Mouse (Mus musculus) neural tube, embryonic 11.5 days (tissue): ENCODE results near the gene Vat1. TPM values are rescaled to one million over a fixed set of nuclear protein-coding genes. Genes with fewer than 3 reads are reported as not detected.
"Not testable (repeated sequence)": the region's sequence is repeated elsewhere in the genome, so short reads cannot be mapped to it uniquely, and the experiment has no call there.

Experiments
- ATAC-seq: fragments of 200-750 bp; cut with Nextera tagmentation; 2 replicates; pipeline ENCODE4 v1.8.0; 2017; ENCODE audit warnings: moderate number of reproducible peaks, mild to moderate bottlenecking, moderate TSS enrichment, moderate library complexity; ENCODE audit not compliant: insufficient read depth, low FRiP score, low TSS enrichment
- DNase-seq: peaks from one replicate; pipeline ENCODE4 v3.0.0-alpha.2; 2015; ENCODE audit warnings: low spot score
- H3K27ac ChIP-seq: fragments of 300-500 bp; sonication (generic); 2 replicates; pipeline ENCODE4 v1.5.1; 2014; ENCODE audit warnings: low read depth, mild to moderate bottlenecking, low read length
- H3K27me3 ChIP-seq: fragments of 300-500 bp; sonication (generic); 2 replicates; pipeline ENCODE4 v1.6.1; 2014; ENCODE audit warnings: mild to moderate bottlenecking, low read length, mixed read lengths; ENCODE audit not compliant: control insufficient read depth, insufficient read depth
- H3K36me3 ChIP-seq: fragments of 300-500 bp; sonication (generic); 2 replicates; pipeline ENCODE4 v1.6.1; 2014; ENCODE audit warnings: mild to moderate bottlenecking, low read length, moderate library complexity, mixed read lengths; ENCODE audit not compliant: control insufficient read depth, insufficient read depth
- H3K4me1 ChIP-seq: fragments of 300-500 bp; sonication (generic); 2 replicates; pipeline ENCODE4 v1.6.1; 2014; ENCODE audit warnings: low read length, mixed read lengths; ENCODE audit not compliant: control insufficient read depth, insufficient read depth
- H3K4me2 ChIP-seq: fragments of 300-500 bp; sonication (generic); 2 replicates; pipeline ENCODE4 v1.6.1; 2014; ENCODE audit warnings: low read depth, mild to moderate bottlenecking, moderate library complexity
- H3K4me3 ChIP-seq: fragments of 300-500 bp; sonication (generic); 2 replicates; pipeline ENCODE4 v1.5.1; 2014; ENCODE audit warnings: low read depth, low read length
- H3K9ac ChIP-seq: fragments of 300-500 bp; sonication (generic); 2 replicates; pipeline ENCODE4 v1.6.1; 2014; ENCODE audit warnings: mild to moderate bottlenecking, low read length
- H3K9me3 ChIP-seq: fragments of 300-500 bp; sonication (generic); 2 replicates; pipeline ENCODE4 v1.6.1; 2016; ENCODE audit warnings: low read length; ENCODE audit not compliant: control insufficient read depth
- WGBS: fragments of 180-500 bp; shearing (Covaris S2); extraction: QIAGEN DNeasy Blood & Tissue Kit; methylation state at CpG from one replicate; pipeline ENCODE4 v1.1.7; 2014; 5-methylcytosine and 5-hydroxymethylcytosine counted together
- polyA plus RNA-seq: library from polyadenylated mRNA; unstranded; fragments of >200 nt; fragmentation: Nextera tagmentation; extraction: Ambion mirVana; gene quantifications from 2 replicates; pipeline ENCODE4 v1.2.1, GENCODE M21; 2014

Vat1 gene
- polyA plus RNA-seq, 1 experiment from 2014 or later: 52.3 TPM

DNA sequence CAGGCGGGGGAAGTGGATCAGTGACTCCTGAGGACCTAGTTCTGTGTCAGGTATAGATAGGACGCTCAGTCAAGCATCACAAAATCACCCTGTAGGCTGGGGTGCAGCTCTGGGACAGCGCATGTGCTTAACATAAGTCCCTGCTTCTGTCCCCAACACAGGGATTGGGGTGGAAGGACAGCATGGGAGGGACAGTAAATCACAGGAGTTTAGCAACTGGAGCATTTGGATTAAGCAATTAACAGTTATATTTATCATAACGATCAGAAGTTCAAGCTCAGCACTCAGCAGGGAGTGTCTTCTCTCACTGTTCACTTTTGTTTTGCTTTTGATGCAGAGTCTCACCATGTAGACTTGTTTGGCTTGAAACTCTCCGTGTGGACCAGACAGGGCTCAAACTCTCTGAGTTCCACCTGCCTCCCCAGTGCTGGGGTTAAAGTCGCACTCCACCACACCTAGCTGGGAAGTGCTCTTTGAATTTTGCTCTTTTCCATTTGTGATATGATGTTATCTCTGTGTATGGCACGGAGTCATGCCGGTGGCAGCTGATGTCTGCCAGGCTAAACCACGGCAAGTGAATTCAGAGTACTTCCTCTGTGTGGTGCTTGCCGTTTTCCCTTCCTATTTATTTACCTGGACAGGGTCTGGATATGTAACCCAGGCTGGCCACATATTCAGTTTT is 13.8 kb downstream of the Vat1 start:
- Histone ChIP-seq H3K27me3 (no peaks in the 10 kb centered on the region), H3K9me3 (no peaks in the 10 kb centered on the region), H3K4me3 (no peak overlapping the region), H3K4me1 (no peaks in the 10 kb centered on the region), H3K36me3 (no peaks in the 10 kb centered on the region), H3K9ac (no peak overlapping the region), H3K27ac (no peak overlapping the region), H3K4me2 (no peak overlapping the region)
- no peak for DNase-seq
- WGBS: 73% methylated on average over 10 of the region's 10 CpGs
- ATAC-seq: no peak

GRCm38 (mm10) chr11:101451536-101451935 is 14.5 kb downstream of the Vat1 start:
- WGBS: 91% methylated on average over 10 of the region's 10 CpGs
- Histone ChIP-seq H3K36me3 (no peaks in the 10 kb centered on the region), H3K4me3 (no peak overlapping the region), H3K9ac (no peak overlapping the region), H3K9me3 (no peaks in the 10 kb centered on the region), H3K4me2 (no peak overlapping the region), H3K4me1 (no peaks in the 10 kb centered on the region), H3K27me3 (no peaks in the 10 kb centered on the region), H3K27ac (no peak overlapping the region)
- DNase-seq (no peak), ATAC-seq (no peak)

GRCm38 (mm10) chr11:101450394-101450793 is 15.6 kb downstream of the Vat1 start:
- no peak for ATAC-seq

DNA sequence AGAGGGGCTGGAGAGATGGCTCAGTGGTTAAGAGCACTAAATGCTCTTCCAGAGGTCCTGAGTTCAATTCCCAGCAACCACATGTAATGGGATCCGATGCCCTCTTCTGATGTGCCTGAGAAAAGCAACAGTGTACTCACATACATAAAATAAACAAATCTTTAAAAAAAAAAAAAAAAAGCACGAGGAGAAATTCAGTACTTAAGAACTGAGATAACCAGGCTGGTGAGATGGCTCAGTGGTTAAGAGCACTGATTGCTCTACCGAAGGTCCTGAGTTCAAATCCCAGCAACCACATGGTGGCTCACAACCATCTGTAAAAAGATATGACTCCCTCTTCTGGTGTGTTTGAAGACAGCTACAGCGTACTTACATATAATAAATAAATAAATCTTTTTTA is 16.4 kb downstream of the Vat1 start:
- not testable (repeated sequence) for H3K4me2 ChIP-seq, ATAC-seq, H3K27ac ChIP-seq, H3K27me3 ChIP-seq, H3K4me3 ChIP-seq, H3K9ac ChIP-seq, H3K4me1 ChIP-seq, DNase-seq, H3K36me3 ChIP-seq, H3K9me3 ChIP-seq
- WGBS: 91% methylated on average over 4 of the region's 4 CpGs

More at GRCm38 (mm10) chr11:101450394-101450793, 15.6 kb downstream of the Vat1 start:
- H3K4me3 ChIP-seq: no peak overlapping the region
- no peak overlapping the region for H3K27ac ChIP-seq
- H3K4me1 ChIP-seq: no peaks in the 10 kb centered on the region
- H3K4me2 ChIP-seq: no peak overlapping the region
- H3K9ac ChIP-seq: no peak overlapping the region
- no peak for DNase-seq
- no peaks in the 10 kb centered on the region for H3K9me3 ChIP-seq
- WGBS: 78% methylated on average over 3 of the region's 3 CpGs
- no peaks in the 10 kb centered on the region for H3K27me3 ChIP-seq
- H3K36me3 ChIP-seq: no peaks in the 10 kb centered on the region

DNA sequence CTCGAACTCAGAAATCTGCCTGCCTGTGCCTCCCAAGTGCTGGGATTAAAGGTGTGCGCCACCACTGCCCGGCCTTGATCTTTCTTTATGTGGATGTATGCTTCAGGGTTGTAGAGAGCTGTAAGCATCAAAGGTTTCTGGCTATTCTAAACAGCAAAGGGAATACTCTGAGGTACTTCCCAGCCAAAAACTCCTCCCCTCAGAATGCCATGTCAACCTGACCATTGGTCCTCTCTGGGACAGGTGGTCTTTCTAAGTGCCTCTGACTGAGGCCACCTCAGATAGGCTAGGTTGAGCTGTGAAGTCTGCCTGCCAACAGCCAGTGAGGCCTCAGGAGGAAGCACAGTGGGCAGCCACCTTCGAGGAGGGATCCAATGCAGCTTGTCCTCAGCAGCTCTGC is 17.1 kb downstream of the Vat1 start:
- no peak overlapping the region for H3K4me3 ChIP-seq
- ATAC-seq (no peak), DNase-seq (no peak)
- peaks cover under 1% of the 10 kb centered on the region; the same call in 1 of the 2 replicates for H3K4me1 ChIP-seq
- H3K27ac ChIP-seq: no peak overlapping the region
- H3K9me3 ChIP-seq: no peaks in the 10 kb centered on the region
- H3K9ac ChIP-seq: no peak overlapping the region
- H3K27me3 ChIP-seq: no peaks in the 10 kb centered on the region
- H3K36me3 ChIP-seq: peaks cover 11% of the 10 kb centered on the region
- H3K4me2 ChIP-seq: 0 out of 2 replicates have a peak overlapping the region, but pooled peaks have one; percentile 9
- WGBS: 83% methylated on average over 4 of the region's 4 CpGs

- 0 out of 2 replicates have a peak within 1 kb of the TSS, but pooled peaks have one; percentile 7 for H3K9ac ChIP-seq
- peak within 1 kb of the TSS; percentile 15; the same call in 1 of the 2 replicates for H3K4me3 ChIP-seq
- 33% methylated on average over 10 of the region's 10 CpGs for WGBS
- ATAC-seq (no peak), DNase-seq (no peak)
- H3K27me3 ChIP-seq: no peaks in the 10 kb centered on the region
- H3K9me3 ChIP-seq: no peaks in the 10 kb centered on the region
- peaks cover 15% of the 10 kb centered on the region for H3K36me3 ChIP-seq
- 0 out of 2 replicates have a peak within 1 kb of the TSS, but pooled peaks have one; percentile 9 for H3K4me2 ChIP-seq
- no peak within 1 kb of the TSS for H3K27ac ChIP-seq
- peaks cover 3% of the 10 kb centered on the region; the same call in 1 of the 2 replicates for H3K4me1 ChIP-seq
Observed at GRCm38 (mm10) chr11:101448274-101448746, 17.7 kb downstream of the Vat1 start, which contains the start of gene Ifi35. Ifi35 (plus strand) TSS chr11:101448407.

DNA sequence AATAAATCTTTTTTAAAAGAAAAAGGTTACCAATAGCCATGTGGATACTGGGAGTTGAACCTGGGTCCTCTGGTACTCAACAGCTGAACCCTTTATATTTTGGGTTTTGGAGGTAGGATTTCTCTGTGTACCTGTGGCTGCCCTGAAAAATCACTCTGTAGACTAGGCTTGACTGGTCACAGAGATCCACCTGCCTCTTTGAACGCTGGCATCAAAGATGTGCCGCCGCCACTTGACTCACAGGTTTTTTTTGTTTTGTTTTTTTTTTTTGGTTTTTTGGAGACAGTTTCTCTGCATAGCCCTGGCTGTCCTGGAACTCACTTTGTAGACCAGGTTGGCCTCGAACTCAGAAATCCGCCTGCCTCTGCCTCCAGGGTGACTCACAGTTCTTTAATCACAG is 18.2 kb downstream of the Vat1 start:
- DNase-seq (no peak), ATAC-seq (no peak)
- H3K4me2 ChIP-seq: no peak overlapping the region
- no peaks in the 10 kb centered on the region for H3K27me3 ChIP-seq
- no peak overlapping the region for H3K27ac ChIP-seq
- H3K4me1 ChIP-seq: peaks cover 3% of the 10 kb centered on the region; the same call in 1 of the 2 replicates
- no peak overlapping the region for H3K4me3 ChIP-seq
- peaks cover 15% of the 10 kb centered on the region for H3K36me3 ChIP-seq
- H3K9me3 ChIP-seq: no peaks in the 10 kb centered on the region
- no peak overlapping the region for H3K9ac ChIP-seq
- WGBS: 91% methylated on average over 5 of the region's 5 CpGs

- H3K9ac ChIP-seq, DNase-seq, H3K27me3 ChIP-seq, H3K9me3 ChIP-seq, H3K4me3 ChIP-seq, H3K27ac ChIP-seq, H3K4me2 ChIP-seq, ATAC-seq, H3K4me1 ChIP-seq: not testable (repeated sequence)
- WGBS: 94% methylated on average over 8 of the region's 8 CpGs
- H3K36me3 ChIP-seq: peaks cover 15% of the 10 kb centered on the region
Observed at GRCm38 (mm10) chr11:101446860-101447259, 19.2 kb downstream of the Vat1 start.

- no peak for ATAC-seq
- WGBS: 88% methylated on average over 1 of the region's 1 CpGs
Observed at GRCm38 (mm10) chr11:101446319-101446718, 19.7 kb downstream of the Vat1 start.

More at GRCm38 (mm10) chr11:101446319-101446718, 19.7 kb downstream of the Vat1 start:
- Histone ChIP-seq H3K27ac (no peak overlapping the region), H3K4me2 (no peak overlapping the region), H3K9ac (no peak overlapping the region), H3K36me3 (peaks cover 15% of the 10 kb centered on the region), H3K4me3 (no peak overlapping the region), H3K27me3 (no peaks in the 10 kb centered on the region), H3K4me1 (peaks cover 3% of the 10 kb centered on the region; the same call in 1 of the 2 replicates), H3K9me3 (no peaks in the 10 kb centered on the region)
- no peak for DNase-seq
